Mouse (Mus musculus) lung, postnatal 0 days (tissue): Measurements from ENCODE around the gene Atp1a1.

Source experiments
- CTCF ChIP-seq: IDR thresholded peaks from 2 replicates; pipeline ENCODE4 v1.5.1; 2016; ENCODE audit warnings: antibody characterized with exemption, mild to moderate bottlenecking
- EP300 ChIP-seq: IDR thresholded peaks from 2 replicates; pipeline ENCODE4 v1.6.1; 2016; ENCODE audit warnings: antibody characterized with exemption, mild to moderate bottlenecking, control low read depth

DNA sequence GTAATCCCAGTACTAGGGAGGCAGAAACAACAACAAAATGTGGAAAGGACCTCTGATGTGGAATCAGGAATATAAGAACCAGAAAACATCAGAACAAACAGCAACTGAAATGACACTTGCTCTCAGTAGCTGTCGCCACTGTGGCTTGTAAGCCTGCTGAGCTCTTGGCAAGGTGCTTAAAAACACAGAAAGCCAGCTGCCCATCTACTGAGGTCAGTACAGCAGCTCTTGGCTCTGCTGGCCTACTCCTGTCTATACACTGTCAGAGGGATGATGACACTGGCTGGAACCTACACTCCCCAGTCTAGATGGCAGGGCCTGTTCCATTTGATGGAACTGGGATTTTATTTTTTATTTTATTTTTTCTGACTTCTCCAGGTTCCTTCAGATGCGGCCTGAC is 71.1 kb downstream of the Atp1a1 start:
- TF ChIP-seq CTCF (no peak), EP300 (no peak)
